Comparison of ENCODE assay signal across 19 mouse cellular contexts in the genomic region with DNA sequence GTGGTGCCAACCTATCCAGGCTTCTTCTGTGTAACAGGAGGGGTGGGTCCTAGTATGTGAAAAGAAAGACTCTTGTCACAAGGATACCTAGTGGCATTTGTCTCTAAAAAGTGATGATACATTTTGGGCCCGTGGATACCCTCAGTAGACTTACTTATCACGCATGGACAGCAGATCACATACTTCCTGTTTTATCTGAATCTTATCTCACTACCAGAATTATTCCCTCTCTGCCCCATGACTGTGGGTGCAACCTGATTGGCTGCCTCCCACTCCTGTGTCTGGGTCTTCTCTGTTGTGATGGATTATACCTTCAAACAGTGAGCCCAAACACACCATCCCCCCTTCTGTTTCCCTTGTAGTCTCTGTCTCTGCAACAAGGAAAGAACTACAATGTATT.
"Had no signal": no experiment of that assay in that cellular context is flagged by ENCODE, and none has a peak within 500 bp of the region (broad histone marks: within the 10 kb centered on the region; RNA-seq: fewer than 3 reads in every experiment).

No protein-coding gene starts in this region.

- H3K36me3 ChIP-seq: lung, embryonic 15.5 days; midbrain, embryonic 10.5 days; midbrain, embryonic 12.5 days; neural tube, embryonic 12.5 days; stomach, embryonic 15.5 days had no signal

- H3K9me3 ChIP-seq: lung, embryonic 15.5 days; megakaryocyte, embryonic 14.5 days; midbrain, embryonic 10.5 days; midbrain, embryonic 12.5 days; neural tube, embryonic 12.5 days; stomach, embryonic 15.5 days had no signal

- DNase-seq: liver, postnatal 0 days; lung, adult 2 months; lung, postnatal 14 days; lung, postnatal 36 days; midbrain, embryonic 14.5 days; right cerebral cortex, postnatal 14 days; thymus, adult 2 months; thymus, postnatal 25 days; thymus, postnatal 4 days had no signal

- H3K4me1 ChIP-seq: lung, embryonic 15.5 days; midbrain, embryonic 12.5 days; neural tube, embryonic 12.5 days had no signal

- H3K9ac ChIP-seq: liver, postnatal 0 days; lung, embryonic 15.5 days; midbrain, embryonic 12.5 days; neural tube, embryonic 12.5 days; stomach, embryonic 15.5 days had no signal

- H3K27ac ChIP-seq: lung, embryonic 15.5 days; macrophage; midbrain, embryonic 10.5 days; midbrain, embryonic 12.5 days; neural tube, embryonic 12.5 days; stomach, embryonic 15.5 days; stomach, postnatal 0 days had no signal

- ATAC-seq: liver, postnatal 0 days; lung, postnatal 0 days; midbrain, embryonic 16.5 days had no signal

- H3K4me3 ChIP-seq: lung, embryonic 15.5 days; megakaryocyte, embryonic 14.5 days; midbrain, embryonic 10.5 days; midbrain, embryonic 12.5 days; neural tube, embryonic 12.5 days; stomach, embryonic 15.5 days had no signal

- H3K27me3 ChIP-seq: lung, embryonic 15.5 days; midbrain, embryonic 12.5 days; neural tube, embryonic 12.5 days; stomach, embryonic 15.5 days had no signal
